Mouse (Mus musculus): ENCODE data around the gene Spata32. TPM values are rescaled to one million over a fixed set of nuclear protein-coding genes. Genes with fewer than 3 reads are reported as not detected.

The Spata32 gene
- polyA plus RNA-seq, 1 experiment from 2014 or later = not detected

GRCm38 (mm10) chr11:103221437-103221836, 3.2 kb upstream of the Spata32 start:
- DNase-seq (no peak), ATAC-seq (ENCODE audit: insufficient read depth) (no peak)
- H3K27ac ChIP-seq (ENCODE audit: low read depth) = no peak overlapping the region
- no peaks in the 10 kb centered on the region for H3K9me3 ChIP-seq (ENCODE audit: low read depth, low read length)
- TF ChIP-seq CTCF (IDR thresholded peaks at IDR 0.05; ENCODE audit: low read depth) = no peak
- peaks cover 47% of the 10 kb centered on the region for H3K36me3 ChIP-seq (ENCODE audit: insufficient read depth)
- H3K4me3 ChIP-seq (ENCODE audit: low read depth, low read length) = no peak overlapping the region
- H3K4me1 ChIP-seq (ENCODE audit: insufficient read depth) = 0 out of 2 replicates have a peak, but pooled peaks cover 4% of the 10 kb centered on the region
- no peaks in the 10 kb centered on the region; the same call in 1 of the 2 replicates for H3K27me3 ChIP-seq (ENCODE audit: insufficient read depth, low read length)
- no peak overlapping the region for H3K9ac ChIP-seq
- H3K4me2 ChIP-seq = no peak overlapping the region
- 86% methylated on average over 6 of the region's 6 CpGs for WGBS

GRCm38 (mm10) chr11:103219995-103220394, 1.8 kb upstream of the Spata32 start:
- DNase-seq (no peak), ATAC-seq (ENCODE audit: insufficient read depth) (no peak)
- no peaks in the 10 kb centered on the region for H3K9me3 ChIP-seq (ENCODE audit: low read depth, low read length)
- TF ChIP-seq CTCF (IDR thresholded peaks at IDR 0.05; ENCODE audit: low read depth) = no peak
- 71% methylated on average over 4 of the region's 4 CpGs for WGBS
- no peak overlapping the region for H3K9ac ChIP-seq
- 0 out of 2 replicates have a peak, but pooled peaks cover 4% of the 10 kb centered on the region for H3K4me1 ChIP-seq (ENCODE audit: insufficient read depth)
- no peak overlapping the region for H3K27ac ChIP-seq (ENCODE audit: low read depth)
- H3K36me3 ChIP-seq (ENCODE audit: insufficient read depth) = peaks cover 38% of the 10 kb centered on the region
- H3K4me3 ChIP-seq (ENCODE audit: low read depth, low read length) = no peak overlapping the region
- no peaks in the 10 kb centered on the region; the same call in 1 of the 2 replicates for H3K27me3 ChIP-seq (ENCODE audit: insufficient read depth, low read length)
- no peak overlapping the region for H3K4me2 ChIP-seq

GRCm38 (mm10) chr11:103219259-103219658, 1.0 kb upstream of the Spata32 start:
- no peak overlapping the region for H3K4me2 ChIP-seq
- ATAC-seq (ENCODE audit: insufficient read depth) (no peak), DNase-seq (no peak)
- H3K27ac ChIP-seq (ENCODE audit: low read depth) = no peak overlapping the region
- no peak overlapping the region for H3K4me3 ChIP-seq (ENCODE audit: low read depth, low read length)
- 83% methylated on average over 5 of the region's 5 CpGs for WGBS
- no peaks in the 10 kb centered on the region; the same call in 1 of the 2 replicates for H3K27me3 ChIP-seq (ENCODE audit: insufficient read depth, low read length)
- no peak for TF ChIP-seq CTCF (IDR thresholded peaks at IDR 0.05; ENCODE audit: low read depth)
- H3K9me3 ChIP-seq (ENCODE audit: low read depth, low read length) = no peaks in the 10 kb centered on the region
- no peak overlapping the region for H3K9ac ChIP-seq
- peaks cover 31% of the 10 kb centered on the region for H3K36me3 ChIP-seq (ENCODE audit: insufficient read depth)
- H3K4me1 ChIP-seq (ENCODE audit: insufficient read depth) = 0 out of 2 replicates have a peak, but pooled peaks cover 4% of the 10 kb centered on the region

DNA sequence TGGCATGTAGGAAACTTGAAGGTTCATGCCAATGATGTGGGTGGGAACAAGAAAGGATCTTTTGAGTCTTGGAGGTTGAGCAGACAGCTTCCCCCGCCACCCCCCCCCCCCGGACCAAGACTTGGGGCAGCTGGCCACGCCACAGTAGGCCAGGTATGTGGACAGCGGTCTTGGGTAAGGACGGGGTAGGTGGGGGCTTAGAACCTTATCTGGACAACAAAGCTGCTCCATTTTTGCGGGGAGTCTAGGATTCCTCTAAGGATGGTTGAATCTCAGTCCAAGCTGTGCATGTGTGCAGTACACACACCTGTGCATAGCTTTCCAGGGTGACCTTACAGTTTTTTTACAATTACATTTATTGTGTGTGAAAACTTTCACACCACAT, 277 bp upstream of the Spata32 start:
- WGBS = 28% methylated on average over 6 of the region's 6 CpGs
- no peak for TF ChIP-seq CTCF (IDR thresholded peaks at IDR 0.05; ENCODE audit: low read depth)

DNA sequence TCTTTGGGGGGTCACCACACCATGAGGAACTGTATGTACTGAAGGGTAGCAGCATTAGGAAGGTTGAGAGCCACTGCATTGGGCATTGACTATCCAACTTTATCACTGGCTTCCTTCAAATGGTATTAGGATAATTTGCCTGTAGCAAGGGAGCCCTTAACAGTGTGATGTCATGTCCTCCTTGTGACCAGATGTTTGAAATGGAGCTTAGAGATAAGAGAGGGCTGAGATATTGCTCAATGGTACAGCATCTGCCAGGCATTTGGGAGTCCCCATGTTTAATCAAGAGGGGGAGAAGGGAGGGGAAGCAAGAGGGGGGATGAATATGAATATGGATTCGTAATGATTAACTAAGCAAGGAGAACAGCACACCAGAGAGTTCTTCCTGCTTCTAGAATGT, 2.9 kb downstream of the Spata32 start:
- ATAC-seq (ENCODE audit: insufficient read depth) (no peak), DNase-seq (no peak)
- Histone ChIP-seq H3K27me3 (ENCODE audit: insufficient read depth, low read length) (no peaks in the 10 kb centered on the region; the same call in 1 of the 2 replicates), H3K4me1 (ENCODE audit: insufficient read depth) (0 out of 2 replicates have a peak, but pooled peaks cover 4% of the 10 kb centered on the region), H3K4me3 (ENCODE audit: low read depth, low read length) (no peak overlapping the region), H3K9me3 (ENCODE audit: low read depth, low read length) (no peaks in the 10 kb centered on the region), H3K4me2 (no peak overlapping the region), H3K36me3 (ENCODE audit: insufficient read depth) (peaks cover 6% of the 10 kb centered on the region; the same call in 1 of the 2 replicates), H3K9ac (no peak overlapping the region), H3K27ac (ENCODE audit: low read depth) (no peak overlapping the region)
- no peak for TF ChIP-seq CTCF (IDR thresholded peaks at IDR 0.05; ENCODE audit: low read depth)
- WGBS = 63% methylated on average over 1 of the region's 1 CpGs

More for the DNA sequence above, 277 bp upstream of the Spata32 start:
- Histone ChIP-seq H3K9ac (peak overlapping the region; percentile 49), H3K4me1 (ENCODE audit: insufficient read depth) (0 out of 2 replicates have a peak, but pooled peaks cover 4% of the 10 kb centered on the region), H3K4me3 (ENCODE audit: low read depth, low read length) (peak overlapping the region; percentile 43), H3K9me3 (ENCODE audit: low read depth, low read length) (no peaks in the 10 kb centered on the region), H3K27me3 (ENCODE audit: insufficient read depth, low read length) (no peaks in the 10 kb centered on the region; the same call in 1 of the 2 replicates), H3K27ac (ENCODE audit: low read depth) (no peak overlapping the region), H3K36me3 (ENCODE audit: insufficient read depth) (peaks cover 24% of the 10 kb centered on the region), H3K4me2 (peak overlapping the region; percentile 89)
- DNase-seq = no peak
- peak; percentile 43; the same call in 1 of the 2 replicates for ATAC-seq (ENCODE audit: insufficient read depth)

DNA sequence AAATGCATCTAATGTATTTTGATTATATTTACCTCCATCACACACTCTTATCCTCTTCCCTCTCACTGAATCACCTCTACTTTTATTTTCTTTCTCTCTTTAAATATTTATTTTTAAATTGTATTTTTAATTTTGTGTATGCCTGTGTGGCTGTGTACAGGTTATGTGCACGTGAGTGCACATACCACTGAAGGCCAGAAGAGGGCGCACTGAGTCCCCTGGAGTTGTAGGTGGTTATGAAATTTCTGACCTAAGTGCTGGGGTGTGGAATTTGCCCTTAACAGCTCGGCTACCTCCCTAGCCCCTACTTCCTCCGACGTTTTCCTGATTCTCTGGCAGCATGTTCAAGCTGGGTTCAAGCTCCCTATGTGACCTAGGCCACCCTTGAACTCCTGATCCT, 4.5 kb downstream of the Spata32 start:
- Histone ChIP-seq H3K9ac (no peak overlapping the region), H3K27me3 (ENCODE audit: insufficient read depth, low read length) (no peaks in the 10 kb centered on the region; the same call in 1 of the 2 replicates), H3K9me3 (ENCODE audit: low read depth, low read length) (no peaks in the 10 kb centered on the region), H3K4me1 (ENCODE audit: insufficient read depth) (0 out of 2 replicates have a peak, but pooled peaks cover 4% of the 10 kb centered on the region), H3K36me3 (ENCODE audit: insufficient read depth) (no peaks in the 10 kb centered on the region), H3K4me2 (no peak overlapping the region), H3K27ac (ENCODE audit: low read depth) (no peak overlapping the region), H3K4me3 (ENCODE audit: low read depth, low read length) (no peak overlapping the region)
- peak; percentile 32; the same call in 1 of the 2 replicates for TF ChIP-seq CTCF (IDR thresholded peaks at IDR 0.05; ENCODE audit: low read depth)
- 80% methylated on average over 5 of the region's 5 CpGs for WGBS
- no peak for DNase-seq
- ATAC-seq (ENCODE audit: insufficient read depth) = no peak

- WGBS = 52% methylated on average over 8 of the region's 8 CpGs
- Histone ChIP-seq H3K27ac (ENCODE audit: low read depth) (no peak overlapping the region), H3K27me3 (ENCODE audit: insufficient read depth, low read length) (no peaks in the 10 kb centered on the region)
These were observed 7.9 kb downstream of the Spata32 start for GRCm38 (mm10) chr11:103210291-103210690.

More at GRCm38 (mm10) chr11:103210291-103210690, 7.9 kb downstream of the Spata32 start:
- no peaks in the 10 kb centered on the region for H3K9me3 ChIP-seq (ENCODE audit: low read depth, low read length)
- ATAC-seq (ENCODE audit: insufficient read depth) (no peak), DNase-seq (peak; percentile 27)
- H3K36me3 ChIP-seq (ENCODE audit: insufficient read depth) = no peaks in the 10 kb centered on the region
- H3K4me1 ChIP-seq (ENCODE audit: insufficient read depth) = no peaks in the 10 kb centered on the region
- no peak overlapping the region for H3K9ac ChIP-seq
- H3K4me3 ChIP-seq (ENCODE audit: low read depth, low read length) = no peak overlapping the region
- H3K4me2 ChIP-seq = no peak overlapping the region
- TF ChIP-seq CTCF (IDR thresholded peaks at IDR 0.05; ENCODE audit: low read depth) = no peak
